Mouse (Mus musculus): ENCODE results near the gene Myo15b.

Gene Myo15b

GRCm38 (mm10) chr11:115858354-115858753 lies at the start of gene Myo15b:
Myo15b (plus strand) TSS chr11:115858406.
- Histone ChIP-seq H3K9me3 (ENCODE audit: low read length) (no peaks in the 10 kb centered on the region), H3K27me3 (ENCODE audit: insufficient read depth, low read length) (peaks cover 52% of the 10 kb centered on the region), H3K4me3 (replicated peaks; ENCODE audit: low read length) (peak within 1 kb of the TSS; percentile 78), H3K36me3 (ENCODE audit: insufficient read depth, low read length) (peaks cover 25% of the 10 kb centered on the region), H3K4me1 (replicated peaks; ENCODE audit: low read depth, low read length) (peaks cover 26% of the 10 kb centered on the region)
- no peak for TF ChIP-seq POU5F1 (IDR thresholded peaks at IDR 0.05; ENCODE audit: borderline replicate concordance, low read length)
- no peak for TF ChIP-seq NANOG (IDR thresholded peaks at IDR 0.05; ENCODE audit: borderline replicate concordance, low read length)
- no peak for TF ChIP-seq CTCF (conservative IDR thresholded peaks at IDR 0.05; ENCODE audit: low read length)

DNA sequence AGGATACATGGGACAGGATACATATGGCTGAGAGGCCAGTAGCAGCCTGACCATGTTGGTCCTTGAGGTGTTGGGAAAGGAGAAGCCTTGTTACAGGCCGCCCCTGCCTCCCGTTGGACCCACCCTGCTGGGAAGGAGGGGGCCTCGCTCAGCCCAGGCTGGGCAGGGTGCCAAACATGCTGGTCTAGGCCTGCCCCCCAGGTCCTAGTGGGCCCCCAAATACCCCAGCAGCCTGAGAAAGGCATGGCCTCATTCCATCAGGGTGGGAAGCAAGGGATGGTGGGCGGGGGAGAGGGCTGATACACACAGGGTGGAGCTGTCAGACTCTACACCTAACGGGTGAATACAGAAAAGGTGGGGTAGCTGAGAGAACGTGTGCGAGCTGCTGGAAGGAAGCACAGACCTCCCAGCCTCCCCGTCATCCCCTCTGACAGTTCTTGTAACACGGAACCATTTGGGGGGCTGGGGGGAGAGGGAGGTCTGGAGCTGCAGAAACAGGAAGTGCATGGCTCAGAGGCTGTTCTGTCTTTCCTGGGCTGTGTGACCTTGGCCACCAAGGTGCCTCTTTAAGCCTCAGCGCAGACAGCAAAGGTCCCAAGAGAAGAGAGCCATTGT lies 49.4 kb upstream of the Myo15b start:
- no peak for TF ChIP-seq NANOG (IDR thresholded peaks at IDR 0.05; ENCODE audit: borderline replicate concordance, low read length)
- TF ChIP-seq CTCF (conservative IDR thresholded peaks at IDR 0.05; ENCODE audit: low read length): no peak
- no peak for TF ChIP-seq POU5F1 (IDR thresholded peaks at IDR 0.05; ENCODE audit: borderline replicate concordance, low read length)
- Histone ChIP-seq H3K36me3 (ENCODE audit: insufficient read depth, low read length) (peaks cover 40% of the 10 kb centered on the region), H3K27me3 (ENCODE audit: insufficient read depth, low read length) (peaks cover 20% of the 10 kb centered on the region), H3K9me3 (ENCODE audit: low read length) (no peaks in the 10 kb centered on the region), H3K4me1 (replicated peaks; ENCODE audit: low read depth, low read length) (peaks cover 71% of the 10 kb centered on the region), H3K4me3 (replicated peaks; ENCODE audit: low read length) (peak overlapping the region; percentile 43; the same call in 1 of the 2 replicates)

- H3K4me3 ChIP-seq (replicated peaks; ENCODE audit: low read length): peak overlapping the region; percentile 43; the same call in 1 of the 2 replicates
- TF ChIP-seq CTCF (conservative IDR thresholded peaks at IDR 0.05; ENCODE audit: low read length): no peak
- TF ChIP-seq NANOG (IDR thresholded peaks at IDR 0.05; ENCODE audit: borderline replicate concordance, low read length): no peak
- TF ChIP-seq POU5F1 (IDR thresholded peaks at IDR 0.05; ENCODE audit: borderline replicate concordance, low read length): no peak
These were observed 48.9 kb upstream of the Myo15b start for GRCm38 (mm10) chr11:115809311-115809781.

GRCm38 (mm10) chr11:115810377-115810776 lies 47.8 kb upstream of the Myo15b start:
- Histone ChIP-seq H3K9me3 (ENCODE audit: low read length) (no peaks in the 10 kb centered on the region), H3K4me1 (replicated peaks; ENCODE audit: low read depth, low read length) (peaks cover 78% of the 10 kb centered on the region), H3K27me3 (ENCODE audit: insufficient read depth, low read length) (peaks cover 23% of the 10 kb centered on the region), H3K36me3 (ENCODE audit: insufficient read depth, low read length) (peaks cover 24% of the 10 kb centered on the region), H3K4me3 (replicated peaks; ENCODE audit: low read length) (peak overlapping the region; percentile 43)
- no peak for TF ChIP-seq CTCF (conservative IDR thresholded peaks at IDR 0.05; ENCODE audit: low read length)
- no peak for TF ChIP-seq POU5F1 (IDR thresholded peaks at IDR 0.05; ENCODE audit: borderline replicate concordance, low read length)
- TF ChIP-seq NANOG (IDR thresholded peaks at IDR 0.05; ENCODE audit: borderline replicate concordance, low read length): no peak

More at GRCm38 (mm10) chr11:115809311-115809781, 48.9 kb upstream of the Myo15b start:
- Histone ChIP-seq H3K27me3 (ENCODE audit: insufficient read depth, low read length) (peaks cover 20% of the 10 kb centered on the region), H3K36me3 (ENCODE audit: insufficient read depth, low read length) (peaks cover 35% of the 10 kb centered on the region), H3K4me1 (replicated peaks; ENCODE audit: low read depth, low read length) (peaks cover 74% of the 10 kb centered on the region), H3K9me3 (ENCODE audit: low read length) (no peaks in the 10 kb centered on the region)

DNA sequence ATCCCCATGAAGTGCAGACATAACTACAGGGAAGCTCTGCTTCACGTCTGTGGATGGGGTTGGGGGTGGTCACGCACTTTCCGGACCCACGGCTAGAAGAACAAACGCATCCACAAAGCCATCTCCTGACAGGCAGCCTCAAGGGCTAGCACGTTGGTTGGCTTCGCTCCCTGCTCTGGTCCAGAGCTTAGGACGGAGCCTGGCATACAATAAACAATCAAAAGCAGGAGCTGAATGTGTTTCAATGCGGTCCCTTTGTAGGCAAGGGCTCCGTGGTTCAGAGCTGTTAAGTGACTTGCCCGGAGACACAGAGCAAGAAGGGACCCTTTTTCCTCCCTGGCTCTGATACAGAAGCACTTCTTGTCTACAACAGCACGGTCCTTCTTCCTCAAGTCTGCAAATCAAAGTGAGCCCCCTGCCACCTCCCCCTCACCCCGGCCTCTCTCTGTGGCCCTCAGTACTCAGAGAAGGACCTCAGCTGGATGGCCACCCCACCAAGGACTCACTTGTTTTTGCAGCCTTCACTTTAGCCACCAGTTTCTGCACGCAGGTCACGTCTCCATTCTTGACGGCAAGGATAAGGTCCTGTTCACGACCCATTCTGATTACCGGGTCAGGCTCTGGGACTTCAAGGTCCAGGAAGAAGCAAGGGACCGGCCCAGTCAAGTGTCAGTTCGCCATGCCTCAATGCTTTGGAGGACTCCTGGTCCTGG lies 46.7 kb upstream of the Myo15b start:
- Histone ChIP-seq H3K36me3 (ENCODE audit: insufficient read depth, low read length) (peaks cover 30% of the 10 kb centered on the region), H3K27me3 (ENCODE audit: insufficient read depth, low read length) (peaks cover 26% of the 10 kb centered on the region), H3K4me3 (replicated peaks; ENCODE audit: low read length) (0 out of 2 replicates have a peak overlapping the region, but pooled peaks have one; percentile 97), H3K4me1 (replicated peaks; ENCODE audit: low read depth, low read length) (peaks cover 80% of the 10 kb centered on the region), H3K9me3 (ENCODE audit: low read length) (no peaks in the 10 kb centered on the region)
- TF ChIP-seq CTCF (conservative IDR thresholded peaks at IDR 0.05; ENCODE audit: low read length): no peak
- TF ChIP-seq POU5F1 (IDR thresholded peaks at IDR 0.05; ENCODE audit: borderline replicate concordance, low read length): no peak
- TF ChIP-seq NANOG (IDR thresholded peaks at IDR 0.05; ENCODE audit: borderline replicate concordance, low read length): no peak

GRCm38 (mm10) chr11:115812095-115812494 lies 46.1 kb upstream of the Myo15b start:
- TF ChIP-seq NANOG (IDR thresholded peaks at IDR 0.05; ENCODE audit: borderline replicate concordance, low read length): no peak
- TF ChIP-seq CTCF (conservative IDR thresholded peaks at IDR 0.05; ENCODE audit: low read length): no peak
- TF ChIP-seq POU5F1 (IDR thresholded peaks at IDR 0.05; ENCODE audit: borderline replicate concordance, low read length): no peak
- Histone ChIP-seq H3K27me3 (ENCODE audit: insufficient read depth, low read length) (peaks cover 26% of the 10 kb centered on the region), H3K9me3 (ENCODE audit: low read length) (no peaks in the 10 kb centered on the region), H3K4me3 (replicated peaks; ENCODE audit: low read length) (peak overlapping the region; percentile 97; the same call in 1 of the 2 replicates), H3K4me1 (replicated peaks; ENCODE audit: low read depth, low read length) (peaks cover 75% of the 10 kb centered on the region), H3K36me3 (ENCODE audit: insufficient read depth, low read length) (peaks cover 36% of the 10 kb centered on the region)

DNA sequence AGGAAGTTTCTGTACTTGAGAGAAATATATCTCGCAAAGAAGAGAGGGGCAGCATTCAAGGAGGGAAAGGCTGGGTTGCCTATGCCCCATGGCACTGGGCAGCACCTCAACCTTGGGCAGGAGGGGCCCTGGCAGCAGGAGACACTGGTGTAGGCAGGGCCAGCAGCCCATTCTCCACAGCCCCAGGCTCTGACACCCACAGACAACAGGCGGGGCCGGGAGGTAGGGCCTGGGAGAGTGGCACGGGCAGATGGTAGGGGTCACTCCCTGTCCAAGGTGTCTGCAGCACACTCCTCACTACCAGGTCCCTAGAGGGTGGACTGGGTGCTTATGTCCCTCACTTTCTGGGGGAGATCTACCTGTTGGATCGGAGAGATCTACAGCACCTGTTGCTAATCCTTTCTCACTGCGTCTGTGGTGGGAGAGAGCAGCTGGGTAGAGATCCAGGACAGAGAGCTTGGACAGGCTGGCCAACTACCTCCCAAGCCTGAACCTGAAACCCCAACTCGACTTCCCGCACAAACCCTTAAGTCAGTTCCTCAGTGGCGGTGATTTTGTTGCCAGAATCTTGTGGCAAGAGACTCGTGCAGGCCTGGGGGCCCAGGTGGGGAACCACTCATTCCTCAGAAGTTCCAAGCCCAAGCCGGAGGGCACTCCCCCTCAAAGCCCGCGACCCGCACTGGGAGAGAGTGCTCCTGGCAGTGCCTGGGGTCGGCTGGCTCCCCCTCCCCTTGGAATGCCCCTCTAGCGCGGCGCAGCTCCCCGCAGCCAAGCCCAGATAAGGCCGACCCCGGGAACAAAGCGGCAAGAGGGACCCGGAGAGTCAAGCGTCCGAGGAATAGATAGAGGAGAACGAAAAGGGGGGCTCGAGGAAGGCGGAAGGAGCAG lies 45.4 kb upstream of the Myo15b start:
- peak overlapping the region; percentile 97 for H3K4me3 ChIP-seq (replicated peaks; ENCODE audit: low read length)
- H3K9me3 ChIP-seq (ENCODE audit: low read length): no peaks in the 10 kb centered on the region
- H3K4me1 ChIP-seq (replicated peaks; ENCODE audit: low read depth, low read length): peaks cover 68% of the 10 kb centered on the region
- H3K36me3 ChIP-seq (ENCODE audit: insufficient read depth, low read length): peaks cover 42% of the 10 kb centered on the region
- TF ChIP-seq NANOG (IDR thresholded peaks at IDR 0.05; ENCODE audit: borderline replicate concordance, low read length): no peak
- no peak for TF ChIP-seq POU5F1 (IDR thresholded peaks at IDR 0.05; ENCODE audit: borderline replicate concordance, low read length)
- TF ChIP-seq CTCF (conservative IDR thresholded peaks at IDR 0.05; ENCODE audit: low read length): no peak
- peaks cover 26% of the 10 kb centered on the region for H3K27me3 ChIP-seq (ENCODE audit: insufficient read depth, low read length)

Measured in E14TG2a.4 (cell line).